Mouse (Mus musculus) stomach, postnatal 0 days (tissue): ENCODE measurements around the gene Gfra4.

ENCODE experiments used
- CTCF ChIP-seq: IDR thresholded peaks from 2 replicates; pipeline ENCODE4 v1.5.1; 2016; ENCODE audit warnings: antibody characterized with exemption, low read depth, mild to moderate bottlenecking, moderate library complexity
- EP300 ChIP-seq: optimal IDR thresholded peaks from 2 replicates; pipeline ENCODE3; 2016; ENCODE audit warnings: antibody characterized with exemption

- TF ChIP-seq CTCF, result no peak
- no peak for TF ChIP-seq EP300
These were observed 9.2 kb upstream of the Gfra4 start for GRCm38 (mm10) chr2:131052043-131052442.
